ENCODE assay signal across 8 mouse cellular contexts in genomic region chr19:37375755-37376615, GRCm38 (mm10). TPM values are rescaled to one million over a fixed set of nuclear protein-coding genes. Genes with fewer than 3 reads are reported as not detected.
DNase-seq lines count a peak whose midpoint lies in the region; ATAC-seq and TF ChIP-seq lines count a peak whose summit lies in the region.

Gene Kif11 (plus strand): TSS chr19:37376403.

- no peak for TF ChIP-seq RAD21 in CH12.LX (IDR thresholded peaks at IDR 0.05; ENCODE audit: low read depth, low read length)

- WGBS in forebrain, embryonic 11.5 days: under 1% methylated on average over 73 of the region's 73 CpGs
- under 1% methylated on average over 73 of the region's 73 CpGs for WGBS in heart, embryonic 16.5 days
- WGBS in liver, embryonic 15.5 days (ENCODE audit: insufficient replicate concordance): under 1% methylated on average over 73 of the region's 73 CpGs
- under 1% methylated on average over 73 of the region's 73 CpGs for WGBS in neural tube, embryonic 12.5 days

- peak; percentile 99 for ATAC-seq in forebrain, embryonic 11.5 days (replicated peaks; ENCODE audit: low FRiP score)
- peak; percentile 97 for ATAC-seq in heart, embryonic 16.5 days (replicated peaks; ENCODE audit: extremely low read depth, insufficient read depth, low FRiP score)
- peak; percentile 97 for ATAC-seq in liver, embryonic 15.5 days (ENCODE audit: insufficient read depth)
- peak; percentile 99 for ATAC-seq in neural tube, embryonic 12.5 days (ENCODE audit: low FRiP score, low read depth)

- peaks cover 47% of the 10 kb centered on the region for H3K79me2 ChIP-seq in CH12.LX (replicated peaks; ENCODE audit: control insufficient read depth, extremely low read depth, insufficient read depth, poor library complexity, severe bottlenecking)

- peaks cover 2 to 21% of the 10 kb centered on the region in 2 experiments; a peak in 3 of 4 replicates for H3K4me1 ChIP-seq in CH12.LX (ENCODE audit: control insufficient read depth in 1 of 2, insufficient read depth in 2 of 2)
- H3K4me1 ChIP-seq in forebrain, embryonic 11.5 days (replicated peaks; ENCODE audit: control insufficient read depth, insufficient read depth, low read length): peaks cover 4% of the 10 kb centered on the region; the same call in 1 of the 2 replicates
- peaks cover 15% of the 10 kb centered on the region for H3K4me1 ChIP-seq in heart, embryonic 16.5 days (ENCODE audit: control insufficient read depth, insufficient read depth, low read length)
- peaks cover 43% of the 10 kb centered on the region for H3K4me1 ChIP-seq in liver, embryonic 15.5 days (replicated peaks)
- peaks cover 4% of the 10 kb centered on the region for H3K4me1 ChIP-seq in neural tube, embryonic 12.5 days

- H3K9me3 ChIP-seq in CH12.LX (replicated peaks; ENCODE audit: low read length): no peaks in the 10 kb centered on the region
- H3K9me3 ChIP-seq in forebrain, embryonic 11.5 days (ENCODE audit: control insufficient read depth, low read length): no peaks in the 10 kb centered on the region
- no peaks in the 10 kb centered on the region for H3K9me3 ChIP-seq in heart, embryonic 16.5 days (replicated peaks; ENCODE audit: control insufficient read depth, low read length)
- H3K9me3 ChIP-seq in liver, embryonic 15.5 days (replicated peaks): no peaks in the 10 kb centered on the region
- no peaks in the 10 kb centered on the region for H3K9me3 ChIP-seq in neural tube, embryonic 12.5 days

- H3K9ac ChIP-seq in CH12.LX (ENCODE audit: insufficient read depth, low read depth): peak within 1 kb of the TSS; percentile 84
- peak within 1 kb of the TSS; percentile 86 for H3K9ac ChIP-seq in forebrain, embryonic 11.5 days (ENCODE audit: low read length)
- peak within 1 kb of the TSS; percentile 86 for H3K9ac ChIP-seq in heart, embryonic 16.5 days (ENCODE audit: low read length)
- H3K9ac ChIP-seq in liver, embryonic 15.5 days: peak within 1 kb of the TSS; percentile 98
- H3K9ac ChIP-seq in neural tube, embryonic 12.5 days: peak within 1 kb of the TSS; percentile 66

- peak within 1 kb of the TSS; percentile 96 for H3K4me2 ChIP-seq in CH12.LX (ENCODE audit: insufficient read depth, low read depth, poor library complexity, severe bottlenecking)
- H3K4me2 ChIP-seq in forebrain, embryonic 11.5 days (ENCODE audit: low read depth, low read length, severe bottlenecking): peak within 1 kb of the TSS; percentile 66
- peak within 1 kb of the TSS; percentile 72 for H3K4me2 ChIP-seq in heart, embryonic 16.5 days (ENCODE audit: low read depth, low read length)
- H3K4me2 ChIP-seq in liver, embryonic 15.5 days: peak within 1 kb of the TSS; percentile 70
- peak within 1 kb of the TSS; percentile 64 for H3K4me2 ChIP-seq in neural tube, embryonic 12.5 days (replicated peaks)

- H3K36me3 ChIP-seq in CH12.LX (replicated peaks in 1 of 2; ENCODE audit: control insufficient read depth in 1 of 2, insufficient read depth in 1 of 2, low read length in 1 of 2): peaks cover 0 to 9% of the 10 kb centered on the region in 2 experiments
- no peaks in the 10 kb centered on the region for H3K36me3 ChIP-seq in forebrain, embryonic 11.5 days (ENCODE audit: control insufficient read depth, insufficient read depth, low read length)
- H3K36me3 ChIP-seq in heart, embryonic 16.5 days (ENCODE audit: control insufficient read depth, insufficient read depth): no peaks in the 10 kb centered on the region
- peaks cover 25% of the 10 kb centered on the region for H3K36me3 ChIP-seq in liver, embryonic 15.5 days (replicated peaks)
- H3K36me3 ChIP-seq in neural tube, embryonic 12.5 days: no peaks in the 10 kb centered on the region

- dilution Hi-C loops in CH12.LX (cut with MboI; ENCODE audit: extremely low pct_ligation_motif_present, extremely low pct_unique_long_range_greater_than_20kb, low sequenced_read_pairs): no loop called here

- peak; percentile 95 for TF ChIP-seq POLR2A in CH12.LX (IDR thresholded peaks at IDR 0.05; ENCODE audit: low read depth, low read length)

- peak within 1 kb of the TSS; percentile 76 to 93 (median 93) for H3K4me3 ChIP-seq in CH12.LX (replicated peaks in 1 of 3; ENCODE audit: low read depth in 2 of 3, low read length in 2 of 3, poor library complexity in 1 of 3)
- peak within 1 kb of the TSS; percentile 85 for H3K4me3 ChIP-seq in forebrain, embryonic 11.5 days (ENCODE audit: low read depth, low read length)
- peak within 1 kb of the TSS; percentile 94 for H3K4me3 ChIP-seq in heart, embryonic 16.5 days (ENCODE audit: low read length)
- peak within 1 kb of the TSS; percentile 99 for H3K4me3 ChIP-seq in liver, embryonic 15.5 days (replicated peaks)
- H3K4me3 ChIP-seq in neural tube, embryonic 12.5 days: peak within 1 kb of the TSS; percentile 82

- no peak for TF ChIP-seq CTCF in CH12.LX (conservative IDR thresholded peaks at IDR 0.05 in 1 of 2, IDR thresholded peaks at IDR 0.05 in 1 of 2; ENCODE audit: low read depth in 2 of 2, low read length in 2 of 2)

- DNase-seq in CH12.LX (ENCODE audit: extremely low read depth): peak; percentile 91
- peak; percentile 94 for DNase-seq in c-Kit-positive CD71-positive TER-119-negative erythroid progenitor cells, embryonic 14.5 days (ENCODE audit: low read depth)
- DNase-seq in forebrain, embryonic 11.5 days (ENCODE audit: low spot score): peak; percentile 96
- peak; percentile 97 for DNase-seq in kidney, postnatal 36 days
- DNase-seq in telencephalon, adult 2 months (ENCODE audit: low read depth, low spot score): peak; percentile 99

- no peaks in the 10 kb centered on the region for H3K27me3 ChIP-seq in CH12.LX (replicated peaks)
- H3K27me3 ChIP-seq in forebrain, embryonic 11.5 days (ENCODE audit: control insufficient read depth, insufficient read depth, low read length): no peaks in the 10 kb centered on the region
- no peaks in the 10 kb centered on the region for H3K27me3 ChIP-seq in heart, embryonic 16.5 days (ENCODE audit: control insufficient read depth, insufficient read depth, low read length)
- no peaks in the 10 kb centered on the region for H3K27me3 ChIP-seq in liver, embryonic 15.5 days
- H3K27me3 ChIP-seq in neural tube, embryonic 12.5 days (replicated peaks): no peaks in the 10 kb centered on the region

- in situ Hi-C loops in CH12.LX (cut with MboI; ENCODE audit: low pct_ligation_motif_present, low pct_unique_long_range_greater_than_20kb, low sequenced_read_pairs): no loop called here

- TF ChIP-seq EP300 in CH12.LX (IDR thresholded peaks at IDR 0.05; ENCODE audit: low read length): 0 out of 2 replicates have a peak, but pooled peaks have one; percentile 9

- peak within 1 kb of the TSS; percentile 79 for H3K27ac ChIP-seq in CH12.LX (ENCODE audit: insufficient read depth, low read depth)
- H3K27ac ChIP-seq in forebrain, embryonic 11.5 days (ENCODE audit: low read depth, low read length): peak within 1 kb of the TSS; percentile 95
- H3K27ac ChIP-seq in heart, embryonic 16.5 days (ENCODE audit: low read length): peak within 1 kb of the TSS; percentile 88
- peak within 1 kb of the TSS; percentile 96 for H3K27ac ChIP-seq in liver, embryonic 15.5 days (replicated peaks)
- peak within 1 kb of the TSS; percentile 80 for H3K27ac ChIP-seq in neural tube, embryonic 12.5 days

TF ChIP-seq in CH12.LX, 34 proteins besides CTCF, POLR2A, EP300 and RAD21 (continues in another document):
- TF ChIP-seq HCFC1 (IDR thresholded peaks at IDR 0.05; ENCODE audit: low read depth, low read length) (peak; percentile 86), USF1 (IDR thresholded peaks at IDR 0.05; ENCODE audit: low read depth, low read length) (no peak; the same call in 1 of the 2 replicates), UBTF (IDR thresholded peaks at IDR 0.05; ENCODE audit: low read depth, low read length) (peak; percentile 79; the same call in 1 of the 2 replicates), JUN (IDR thresholded peaks at IDR 0.05; ENCODE audit: insufficient read depth, low read depth, low read length) (no peak), CHD2 (IDR thresholded peaks at IDR 0.05; ENCODE audit: low read length) (peak; percentile 74), KAT2A (IDR thresholded peaks at IDR 0.05; ENCODE audit: insufficient replicate concordance, low read length) (peak; percentile 72; the same call in 1 of the 2 replicates), ELF1 (IDR thresholded peaks at IDR 0.05; ENCODE audit: low read depth, low read length) (peak; percentile 20; the same call in 1 of the 2 replicates), SMC3 (IDR thresholded peaks at IDR 0.05; ENCODE audit: low read depth, low read length) (no peak), RCOR1 (conservative IDR thresholded peaks at IDR 0.05; ENCODE audit: low read depth, low read length) (0 out of 2 replicates have a peak, but pooled peaks have one; percentile 44), PAX5 (IDR thresholded peaks at IDR 0.05; ENCODE audit: low read length) (no peak), MAZ (IDR thresholded peaks at IDR 0.05; ENCODE audit: low read depth, low read length) (no peak), CHD1 (IDR thresholded peaks at IDR 0.05; ENCODE audit: low read depth, low read length) (no peak), ZMIZ1 (IDR thresholded peaks at IDR 0.05; ENCODE audit: low read depth, low read length) (0 out of 2 replicates have a peak, but pooled peaks have one; percentile 73), TBP (conservative IDR thresholded peaks at IDR 0.05; ENCODE audit: low read depth, low read length) (peak; percentile 92), TCF12 (IDR thresholded peaks at IDR 0.05; ENCODE audit: low read depth, low read length) (peak; percentile 91), NRF1 (IDR thresholded peaks at IDR 0.05; ENCODE audit: low read depth, low read length) (peak; percentile 28; the same call in 1 of the 2 replicates), MXI1 (IDR thresholded peaks at IDR 0.05; ENCODE audit: low read depth, low read length) (peak; percentile 48), POLR2AphosphoS2 (IDR thresholded peaks at IDR 0.05; ENCODE audit: low read depth, low read length) (peak; percentile 56; the same call in 1 of the 2 replicates), ETS1 (conservative IDR thresholded peaks at IDR 0.05; ENCODE audit: low read depth, low read length) (no peak), MYC (IDR thresholded peaks at IDR 0.05; ENCODE audit: low read depth, low read length) (peak; percentile 75; the same call in 1 of the 2 replicates), JUND (conservative IDR thresholded peaks at IDR 0.05; ENCODE audit: low read depth, low read length) (no peak), NELFE (IDR thresholded peaks at IDR 0.05; ENCODE audit: low read depth, low read length) (peak; percentile 94)

RNA-seq across cellular contexts. Expression of gene Kif11, which starts in this region (rescaled TPM):
- total RNA-seq in CH12.LX (2012; rRNA removed): 61.7 and 66.1 TPM in 2 replicates
- 144 and 158 TPM in 2 replicates for total RNA-seq in CH12.LX (2014; rRNA removed)
- 67.8 and 69.6 TPM in 2 replicates for polyA plus RNA-seq in CH12.LX (2012; ENCODE audit: insufficient read length, low read depth)
- 112 and 121 TPM in 2 replicates for polyA plus RNA-seq in forebrain, embryonic 11.5 days (2014; fragmentation: Nextera tagmentation; extraction: Ambion mirVana)
- 43.7 and 51.5 TPM in 2 replicates for polyA plus RNA-seq in heart, embryonic 16.5 days (2015; fragmentation: Nextera tagmentation; extraction: Ambion mirVana)
- polyA plus RNA-seq in liver, embryonic 15.5 days (2015; fragmentation: Nextera tagmentation; extraction: Ambion mirVana): 53.0 and 53.3 TPM in 2 replicates
- polyA plus RNA-seq in neural tube, embryonic 12.5 days (2016; fragmentation: Nextera tagmentation; extraction: Ambion mirVana): 47.8 and 47.9 TPM in 2 replicates

Comparison
In these comparisons a context has a peak if more than half of its experiments do, and no peak if none do; other contexts are left out.
1. Peak in every context shown above with its lines: DNase-seq, ATAC-seq, H3K4me3 ChIP-seq and H3K27ac ChIP-seq.